Mouse (Mus musculus) E14TG2a.4 (cell line): Measurements from ENCODE around the gene Gm10203.
A peak's percentile ranks its signal among the peaks of the same experiment; 100 is the strongest.
"Not testable (repeated sequence)": the region's sequence is repeated elsewhere in the genome, so short reads cannot be mapped to it uniquely, and the experiment has no call there.

Experiments used
- H3K27me3 ChIP-seq: 2 replicates; pipeline ENCODE4 v1.6.1; 2014; ENCODE audit warnings: low read length, control low read depth; ENCODE audit not compliant: insufficient read depth
- H3K36me3 ChIP-seq: 2 replicates; pipeline ENCODE4 v1.6.1; 2014; ENCODE audit warnings: low read length, control low read depth; ENCODE audit not compliant: insufficient read depth
- H3K4me1 ChIP-seq: replicated peaks from 2 replicates; pipeline ENCODE4 v1.6.1; 2014; ENCODE audit warnings: low read depth, low read length, control low read depth
- H3K4me3 ChIP-seq: replicated peaks from 2 replicates; pipeline ENCODE4 v1.5.1; 2014; ENCODE audit warnings: mild to moderate bottlenecking, low read length
- H3K9me3 ChIP-seq: 2 replicates; pipeline ENCODE4 v1.6.1; 2014; ENCODE audit warnings: low read length, control low read depth
- CTCF ChIP-seq: conservative IDR thresholded peaks from 2 replicates; pipeline ENCODE4 v1.5.1; 2014; ENCODE audit warnings: low read length
- NANOG ChIP-seq: IDR thresholded peaks from 2 replicates; pipeline ENCODE4 v1.6.1; 2014; ENCODE audit warnings: borderline replicate concordance, low read length, mixed read lengths
- POU5F1 ChIP-seq: IDR thresholded peaks from 2 replicates; pipeline ENCODE4 v1.6.1; 2014; ENCODE audit warnings: low read length, borderline replicate concordance

The Gm10203 gene

DNA sequence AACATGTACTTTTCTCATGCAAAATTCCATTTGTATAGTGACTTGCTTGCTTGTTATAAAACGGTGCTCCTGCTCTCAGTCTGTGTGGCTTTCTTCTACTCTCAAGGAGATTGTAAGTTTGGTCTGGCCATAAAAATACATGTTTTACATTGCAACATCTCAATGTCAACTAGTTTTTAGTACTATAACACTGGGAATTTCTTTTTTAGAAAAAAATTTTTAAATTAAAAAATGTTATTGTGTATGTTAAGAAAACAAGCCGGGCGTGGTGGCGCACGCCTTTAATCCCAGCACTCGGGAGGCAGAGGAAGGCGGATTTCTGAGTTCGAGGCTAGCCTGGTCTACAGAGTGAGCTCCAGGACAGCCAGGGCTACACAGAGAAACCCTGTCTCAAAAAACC lies at the start of gene Gm10203:
TSS of gene Gm10203 (plus strand) at position 301 of the 400 bp plus-strand sequence.
- H3K4me3 ChIP-seq: 0 out of 2 replicates have a peak within 1 kb of the TSS, but pooled peaks have one; percentile 24
- H3K4me1 ChIP-seq: peaks cover 66% of the 10 kb centered on the region
- not testable (repeated sequence) for H3K36me3 ChIP-seq, H3K27me3 ChIP-seq, H3K9me3 ChIP-seq

DNA sequence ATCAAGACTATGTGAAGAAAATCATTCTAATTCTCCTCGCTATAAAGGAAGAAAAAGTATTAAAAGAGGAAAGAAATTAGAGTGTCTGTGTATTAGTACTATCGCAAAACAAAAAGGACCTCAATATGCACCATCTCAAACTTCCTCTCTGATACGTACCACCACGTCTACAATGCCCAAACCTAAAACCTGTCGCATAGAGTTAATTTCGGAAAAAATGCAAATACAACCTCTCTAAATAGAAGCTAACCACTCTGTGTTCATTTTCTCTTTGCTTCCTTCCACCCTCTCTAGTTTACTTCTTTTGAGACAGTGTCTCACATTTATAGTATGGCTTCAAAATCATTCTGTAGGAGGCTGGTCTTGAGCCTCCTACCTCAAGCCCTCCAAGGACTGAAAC lies 37.6 kb upstream of the Gm10203 start:
- no peaks in the 10 kb centered on the region for H3K4me1 ChIP-seq
- no peaks in the 10 kb centered on the region for H3K36me3 ChIP-seq
- H3K9me3 ChIP-seq: no peaks in the 10 kb centered on the region
- H3K27me3 ChIP-seq: no peaks in the 10 kb centered on the region
- no peak overlapping the region for H3K4me3 ChIP-seq
- no peak for TF ChIP-seq CTCF

DNA sequence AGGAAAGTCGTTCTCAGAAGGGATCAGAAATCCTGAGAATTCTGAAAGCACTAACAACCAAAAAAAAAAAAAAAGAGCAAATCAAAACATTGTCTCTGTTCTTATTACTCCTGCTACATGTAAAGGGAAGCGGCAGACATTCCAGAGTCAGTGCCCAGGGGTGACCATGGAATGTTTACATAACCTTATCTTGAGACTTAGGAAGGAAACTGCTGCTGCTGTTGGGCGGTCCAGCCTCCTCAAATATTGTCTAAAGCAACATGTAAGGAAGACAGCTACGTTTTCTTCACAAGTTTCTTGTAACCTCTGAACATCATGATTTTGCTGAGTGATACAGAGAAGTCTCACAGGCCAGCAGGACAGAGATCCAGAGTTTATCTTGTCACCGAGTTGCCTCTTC lies 36.5 kb upstream of the Gm10203 start:
- TF ChIP-seq POU5F1 (no peak), CTCF (no peak), NANOG (no peak)
- Histone ChIP-seq H3K36me3 (no peaks in the 10 kb centered on the region), H3K4me1 (no peaks in the 10 kb centered on the region), H3K27me3 (no peaks in the 10 kb centered on the region), H3K9me3 (no peaks in the 10 kb centered on the region), H3K4me3 (no peak overlapping the region)

DNA sequence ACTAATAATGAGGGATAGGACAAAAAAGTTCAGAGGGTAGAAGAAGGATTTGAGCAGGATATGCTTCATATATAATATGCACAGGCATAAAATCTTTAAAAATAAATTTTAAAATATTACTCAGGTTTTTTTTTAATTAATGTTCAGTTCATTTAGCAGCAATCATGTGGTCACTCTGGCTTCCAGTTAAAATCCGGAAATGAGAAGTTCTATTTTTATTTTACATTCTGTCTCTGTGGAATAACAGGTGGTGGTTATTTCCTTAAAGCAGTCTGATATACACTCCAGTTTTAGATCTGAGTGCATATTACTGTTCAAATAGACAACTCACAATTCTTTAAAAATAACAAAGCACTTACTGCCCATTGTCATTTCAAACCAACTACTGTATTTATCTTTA lies 35.4 kb upstream of the Gm10203 start:
- H3K27me3 ChIP-seq: peaks cover 8% of the 10 kb centered on the region
- H3K4me1 ChIP-seq: no peaks in the 10 kb centered on the region

DNA sequence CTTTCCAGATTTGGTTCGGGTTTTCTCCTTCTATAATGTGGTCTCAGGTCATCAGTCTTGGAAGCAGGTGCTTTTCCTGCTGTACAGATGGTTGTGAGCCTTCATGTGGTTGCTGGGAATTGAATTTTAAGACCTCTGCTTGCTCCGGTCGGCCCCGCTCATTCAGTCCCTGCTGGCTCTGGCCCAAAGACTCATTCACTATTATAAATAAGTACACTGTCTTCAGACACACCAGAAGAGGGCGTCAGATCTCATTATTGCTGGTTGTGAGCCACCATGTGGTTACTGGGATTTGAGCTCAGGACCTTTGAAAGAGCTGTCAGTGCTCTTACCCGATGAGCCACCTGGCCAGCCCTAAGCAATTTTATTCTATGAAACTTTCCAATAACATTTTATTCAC lies 34.6 kb upstream of the Gm10203 start:
- TF ChIP-seq NANOG (no peak), CTCF (no peak; the same call in 1 of the 2 replicates), POU5F1 (no peak)
- H3K27me3 ChIP-seq: peaks cover 11% of the 10 kb centered on the region

More for the DNA sequence above, 35.4 kb upstream of the Gm10203 start:
- TF ChIP-seq POU5F1 (no peak), NANOG (no peak), CTCF (no peak)
- no peaks in the 10 kb centered on the region for H3K9me3 ChIP-seq
- H3K36me3 ChIP-seq: no peaks in the 10 kb centered on the region
- no peak overlapping the region for H3K4me3 ChIP-seq

DNA sequence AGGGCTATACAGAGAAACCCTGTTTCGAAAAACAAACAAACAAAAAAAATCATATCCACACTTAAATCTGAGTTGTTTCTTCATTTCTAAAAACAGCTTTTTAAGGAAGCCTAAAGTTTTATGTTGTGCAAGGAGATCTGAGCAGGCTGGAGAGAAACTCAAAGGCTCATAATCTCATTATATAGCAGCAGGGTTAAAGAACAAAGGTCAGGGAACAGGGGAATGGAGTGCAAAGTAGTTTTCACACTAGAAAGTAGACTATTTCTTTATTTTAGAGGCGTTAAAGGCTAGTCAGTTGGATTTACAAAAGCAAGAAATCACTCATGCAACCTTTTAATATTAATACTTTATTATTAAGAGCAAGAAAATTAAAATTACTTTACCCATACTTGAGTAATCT lies 33.7 kb upstream of the Gm10203 start:
- no peaks in the 10 kb centered on the region for H3K9me3 ChIP-seq
- peaks cover 20% of the 10 kb centered on the region for H3K27me3 ChIP-seq
- H3K4me1 ChIP-seq: no peaks in the 10 kb centered on the region; the same call in 1 of the 2 replicates
- H3K4me3 ChIP-seq: no peak overlapping the region
- TF ChIP-seq CTCF: no peak
- TF ChIP-seq POU5F1: no peak
- TF ChIP-seq NANOG: no peak
- H3K36me3 ChIP-seq: no peaks in the 10 kb centered on the region

More for the DNA sequence above, 34.6 kb upstream of the Gm10203 start:
- Histone ChIP-seq H3K4me1 (no peaks in the 10 kb centered on the region; the same call in 1 of the 2 replicates), H3K4me3 (no peak overlapping the region), H3K36me3 (no peaks in the 10 kb centered on the region), H3K9me3 (no peaks in the 10 kb centered on the region)

DNA sequence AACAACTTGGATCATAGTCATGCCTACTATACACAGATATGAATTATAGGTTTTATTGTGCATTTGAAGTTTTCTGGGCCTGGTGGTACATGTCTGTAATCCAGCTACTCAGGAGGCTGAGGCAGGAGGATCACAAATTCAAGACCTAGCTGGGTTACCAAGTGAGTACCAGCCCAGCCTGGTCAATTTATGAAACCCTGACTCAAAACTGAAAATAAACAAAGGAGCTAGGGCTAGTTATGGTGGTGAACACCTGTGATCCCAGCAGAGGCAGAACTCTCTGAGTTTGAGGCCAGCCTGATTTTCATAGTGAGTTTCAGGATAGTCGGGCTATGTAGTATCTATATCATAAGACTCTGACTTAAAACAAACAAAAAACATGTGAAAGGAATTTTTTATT lies 32.7 kb upstream of the Gm10203 start:
- Histone ChIP-seq H3K36me3 (no peaks in the 10 kb centered on the region), H3K9me3 (no peaks in the 10 kb centered on the region), H3K27me3 (peaks cover 26% of the 10 kb centered on the region), H3K4me1 (peaks cover 4% of the 10 kb centered on the region), H3K4me3 (no peak overlapping the region)
- TF ChIP-seq NANOG: no peak
- TF ChIP-seq CTCF: no peak
- TF ChIP-seq POU5F1: no peak

DNA sequence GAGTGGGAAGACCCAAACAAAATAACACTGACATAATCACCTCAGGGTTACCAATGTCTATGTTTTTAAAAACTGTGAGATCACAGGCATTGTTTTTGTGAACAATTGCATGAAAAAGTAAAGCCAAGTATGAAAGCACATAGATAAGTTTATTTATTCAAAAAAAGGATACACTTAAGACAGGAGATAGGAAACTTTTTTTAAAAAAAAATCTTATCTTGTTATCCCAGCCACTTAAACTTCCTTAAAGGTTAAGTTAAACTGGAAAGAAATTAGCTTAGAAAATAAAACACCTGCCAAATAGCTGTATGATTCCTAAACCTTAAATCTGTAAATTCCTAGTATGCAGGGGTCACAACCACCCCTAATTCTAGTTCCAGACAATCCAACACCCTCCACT lies 31.0 kb upstream of the Gm10203 start:
- H3K36me3 ChIP-seq: no peaks in the 10 kb centered on the region
- H3K4me1 ChIP-seq: peaks cover 4% of the 10 kb centered on the region
- no peak overlapping the region for H3K4me3 ChIP-seq
- no peaks in the 10 kb centered on the region for H3K9me3 ChIP-seq
- H3K27me3 ChIP-seq: peaks cover 30% of the 10 kb centered on the region
- no peak for TF ChIP-seq POU5F1
- no peak for TF ChIP-seq CTCF

DNA sequence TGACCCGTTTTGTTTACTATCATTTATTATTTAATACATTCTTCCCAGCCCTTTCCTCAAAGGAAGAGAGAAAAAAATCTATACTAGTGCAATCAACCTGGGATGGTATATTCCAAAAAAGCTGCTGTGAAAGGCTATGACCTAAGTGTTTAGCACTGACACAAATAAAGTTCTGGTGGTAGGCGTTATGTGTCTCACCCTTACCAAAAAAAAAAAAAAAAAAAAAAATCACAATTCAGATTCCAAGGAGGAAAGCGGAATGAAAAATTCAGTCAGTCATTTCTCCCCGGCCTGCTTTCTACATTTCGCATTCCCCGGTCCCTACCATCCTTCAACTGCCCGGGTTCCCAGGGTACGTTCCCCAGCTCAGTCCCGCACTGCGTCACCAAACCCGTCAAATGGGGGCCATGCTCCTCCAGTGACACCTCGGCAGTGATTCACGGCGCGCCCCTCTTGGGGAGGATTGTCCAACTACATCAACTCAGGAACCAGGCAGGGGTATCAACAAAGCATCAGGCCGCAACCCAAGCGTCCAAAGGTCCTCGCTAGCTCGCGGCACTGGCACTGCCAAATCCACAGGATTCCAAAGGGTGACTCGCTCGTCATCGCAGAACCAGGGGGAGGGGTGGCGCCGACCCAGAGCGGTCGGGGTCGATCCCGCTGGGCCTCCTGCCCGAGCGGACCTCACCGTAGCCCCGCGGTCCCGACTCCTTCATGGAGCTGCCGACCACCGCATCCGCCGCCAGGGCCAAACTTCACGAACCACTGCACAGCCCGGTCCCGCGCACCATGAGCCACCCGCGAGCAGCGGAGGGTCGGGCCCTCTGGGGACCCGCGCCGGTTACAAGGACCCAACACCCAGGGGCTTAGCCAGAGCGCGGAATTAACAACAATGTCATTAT lies 29.5 kb upstream of the Gm10203 start:
- Histone ChIP-seq H3K27me3 (peaks cover 30% of the 10 kb centered on the region), H3K4me3 (peak overlapping the region; percentile 92), H3K9me3 (no peaks in the 10 kb centered on the region), H3K4me1 (peaks cover 4% of the 10 kb centered on the region), H3K36me3 (no peaks in the 10 kb centered on the region)
- TF ChIP-seq CTCF (no peak), NANOG (no peak), POU5F1 (no peak)
